Mouse (Mus musculus) heart, adult 2 months (tissue): ENCODE data around the gene Sfn. TPM values are rescaled to one million over a fixed set of nuclear protein-coding genes. Genes with fewer than 3 reads are reported as not detected.

Experiments
- DNase-seq, 2 experiments: peaks; one replicate each; pipeline ENCODE4 v3.0.0; 2021
- H3K27ac ChIP-seq: fragments of 200-600 bp; 2 replicates; pipeline ENCODE4 v1.8.1; 2022
- H3K27me3 ChIP-seq: fragments of 200-500 bp; 2 replicates; pipeline ENCODE4 v1.6.1; 2012; ENCODE audit warnings: mild to moderate bottlenecking, low read length, inconsistent platforms, mixed read lengths; ENCODE audit not compliant: control insufficient read depth, insufficient read depth
- H3K36me3 ChIP-seq: fragments of 200-500 bp; 2 replicates; pipeline ENCODE4 v1.6.1; 2012; ENCODE audit warnings: low read length, inconsistent platforms; ENCODE audit not compliant: control insufficient read depth, insufficient read depth
- H3K4me1 ChIP-seq: fragments of 200-500 bp; 2 replicates; pipeline ENCODE4 v1.6.1; 2011; ENCODE audit warnings: low read length; ENCODE audit not compliant: control insufficient read depth, insufficient read depth
- H3K4me3 ChIP-seq: fragments of 200-600 bp; 2 replicates; pipeline ENCODE4 v1.8.1; 2022
- H3K79me2 ChIP-seq: fragments of 200-500 bp; replicated peaks from 2 replicates; pipeline ENCODE4 v1.6.1; 2012; ENCODE audit warnings: mild to moderate bottlenecking, inconsistent platforms, low read length, moderate library complexity, mixed read lengths; ENCODE audit not compliant: control insufficient read depth, insufficient read depth
- H3K9ac ChIP-seq: fragments of 200-500 bp; 2 replicates; pipeline ENCODE4 v1.6.1; 2012; ENCODE audit warnings: low read depth, mild to moderate bottlenecking, control low read depth, inconsistent platforms, low read length, mixed read lengths
- CTCF ChIP-seq: fragments of 200-600 bp; IDR thresholded peaks from 2 replicates; pipeline ENCODE4 v1.8.1; 2022; ENCODE audit warnings: antibody characterized with exemption, mild to moderate bottlenecking, moderate library complexity
- EP300 ChIP-seq: fragments of 200-500 bp; IDR thresholded peaks from 2 replicates; pipeline ENCODE4 v1.6.1; 2011; ENCODE audit warnings: low read depth, low read length, control low read depth; ENCODE audit not compliant: insufficient read depth
- POLR2A ChIP-seq: fragments of 200-500 bp; IDR thresholded peaks from 2 replicates; pipeline ENCODE4 v1.6.1; 2011; ENCODE audit warnings: mild to moderate bottlenecking, low read depth, low read length, control low read depth; ENCODE audit not compliant: insufficient read depth
- WGBS: fragments of 180-500 bp; shearing (Covaris S2); methylation state at CpG from one replicate; pipeline ENCODE4 v1.1.7; 2018; 5-methylcytosine and 5-hydroxymethylcytosine counted together
- intact Hi-C: fragments of 180-260 bp; cut with DNase I; formaldehyde crosslinking; loops from one replicate; pipeline ENCODE4 v1.15.1; 2025
- polyA plus RNA-seq: library from polyadenylated mRNA; depleted of rRNA; stranded (reverse); fragments of >200 nt; gene quantifications from 2 replicates; pipeline ENCODE4 v1.2.3, GENCODE M21; 2012
- total RNA-seq, 2 experiments: library from RNA; stranded (reverse); gene quantifications; 2 replicates each; pipeline ENCODE4 v1.2.3; 2021

Gene Sfn
- total and polyA plus RNA-seq, 3 experiments, result 1.2 to 2.0 (median 1.2) TPM

DNA sequence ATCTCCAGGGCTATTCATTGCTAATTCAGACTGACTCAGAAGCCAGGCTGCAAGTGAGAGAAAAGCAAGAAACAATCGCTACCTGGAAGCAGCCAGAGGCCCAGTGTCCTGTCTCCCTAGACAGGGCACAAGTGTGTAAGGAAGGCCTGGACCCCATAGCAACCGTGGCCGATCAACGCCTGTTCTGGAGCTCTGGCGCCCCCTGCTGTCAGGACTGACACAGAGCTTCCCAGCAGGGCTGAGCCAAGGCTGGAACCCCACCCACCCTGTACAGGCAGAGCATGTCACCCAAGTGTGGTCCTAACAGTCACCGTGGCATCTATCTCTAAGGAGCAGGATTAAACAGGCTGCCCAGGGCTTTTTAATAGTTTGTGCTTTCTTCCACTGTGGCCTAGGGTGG is 7.8 kb upstream of the Sfn start:
- Histone ChIP-seq H3K27ac (no peak overlapping the region), H3K9ac (no peak overlapping the region), H3K36me3 (no peaks in the 10 kb centered on the region), H3K79me2 (no peaks in the 10 kb centered on the region), H3K27me3 (no peaks in the 10 kb centered on the region), H3K4me3 (no peak overlapping the region), H3K4me1 (peaks cover 2% of the 10 kb centered on the region; the same call in 1 of the 2 replicates)
- peak; percentile 81 to 89 for DNase-seq
- 20% methylated on average over 6 of the region's 6 CpGs for WGBS
- intact Hi-C loops, result loop anchor here (1.0 to 5.0 kb wide), 2 partner anchors 17 to 38 kb away; no protein-coding TSS in a partner anchor
- TF ChIP-seq EP300, result 0 out of 2 replicates have a peak, but pooled peaks have one; percentile 19
- TF ChIP-seq CTCF, result 0 out of 2 replicates have a peak, but pooled peaks have one; percentile 100
- TF ChIP-seq POLR2A, result no peak

DNA sequence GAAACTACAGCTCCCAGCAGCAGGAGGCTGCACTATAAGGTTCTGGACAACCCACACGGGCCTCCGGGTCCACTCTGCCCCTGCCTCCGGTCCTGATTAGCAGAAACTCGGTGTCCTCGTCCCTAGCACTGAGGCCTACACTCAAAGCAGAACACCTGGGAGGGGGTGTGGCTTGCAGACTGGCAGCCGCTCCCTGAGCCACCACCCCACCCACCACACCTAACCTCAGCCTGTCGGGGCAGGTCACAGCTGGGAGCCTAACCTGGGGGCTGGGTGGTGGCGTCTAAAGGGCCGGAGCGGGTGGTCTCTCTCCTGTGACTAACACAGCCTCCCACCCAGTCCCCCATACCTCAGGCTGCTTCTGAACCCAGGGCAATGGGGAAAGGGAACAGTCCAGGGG is 5.3 kb upstream of the Sfn start:
- Histone ChIP-seq H3K9ac (no peak overlapping the region), H3K27me3 (no peaks in the 10 kb centered on the region), H3K4me3 (no peak overlapping the region), H3K4me1 (no peaks in the 10 kb centered on the region), H3K36me3 (no peaks in the 10 kb centered on the region), H3K79me2 (no peaks in the 10 kb centered on the region), H3K27ac (no peak overlapping the region)
- 92% methylated on average over 10 of the region's 10 CpGs for WGBS
- no peak for TF ChIP-seq EP300
- TF ChIP-seq CTCF, result no peak
- TF ChIP-seq POLR2A, result no peak
- DNase-seq, result no peak
- intact Hi-C loops, result no loop called here

DNA sequence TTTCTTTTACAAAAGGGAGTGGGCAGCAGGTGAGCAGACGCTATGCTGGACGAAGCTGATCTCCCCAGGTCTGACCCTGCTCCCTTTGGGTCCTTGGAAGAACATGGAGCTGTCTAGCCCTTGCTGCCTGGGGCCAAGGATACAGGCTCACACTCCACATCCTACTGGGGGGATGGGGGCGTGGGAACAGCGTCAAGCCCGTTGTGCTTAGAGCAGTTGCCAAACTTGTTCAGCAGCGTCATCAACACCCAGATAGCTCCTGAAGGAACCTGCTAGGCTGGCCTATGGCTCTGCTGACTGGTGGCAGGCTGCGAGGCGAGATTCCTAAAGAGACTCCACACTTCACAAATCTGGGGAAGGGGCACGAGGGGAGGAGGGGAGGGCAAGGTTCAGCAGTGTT is 3.4 kb upstream of the Sfn start:
- Histone ChIP-seq H3K4me3 (no peak overlapping the region), H3K9ac (no peak overlapping the region), H3K27me3 (no peaks in the 10 kb centered on the region), H3K36me3 (no peaks in the 10 kb centered on the region), H3K27ac (no peak overlapping the region), H3K4me1 (0 out of 2 replicates have a peak, but pooled peaks cover 1% of the 10 kb centered on the region), H3K79me2 (no peaks in the 10 kb centered on the region)
- intact Hi-C loops, result no loop called here
- TF ChIP-seq EP300 (no peak), CTCF (no peak), POLR2A (no peak)
- WGBS, result 70% methylated on average over 9 of the region's 9 CpGs
- DNase-seq, result no peak

DNA sequence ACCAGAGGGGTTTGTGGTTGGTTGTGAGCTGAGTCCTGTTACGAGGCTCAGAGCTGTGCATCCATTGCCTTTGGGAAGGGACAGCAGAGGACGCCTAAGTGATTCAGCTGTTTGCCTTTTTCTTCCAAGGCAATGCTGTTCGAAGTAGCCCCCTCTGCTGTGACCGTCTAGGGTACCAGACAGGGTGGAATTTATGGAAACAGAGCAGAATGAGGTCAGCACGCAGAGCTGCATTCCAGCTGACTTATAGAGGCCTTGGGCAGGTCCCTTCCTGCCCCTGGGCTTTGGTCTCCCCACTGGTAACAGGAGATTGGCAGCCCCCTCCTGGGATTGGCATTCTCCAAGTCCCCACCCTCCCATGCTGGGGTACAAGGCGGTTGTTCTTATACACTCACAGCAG is 2.9 kb upstream of the Sfn start:
- 81% methylated on average over 6 of the region's 6 CpGs for WGBS
- TF ChIP-seq EP300 (no peak), CTCF (no peak), POLR2A (no peak)
- Histone ChIP-seq H3K79me2 (no peaks in the 10 kb centered on the region), H3K27me3 (no peaks in the 10 kb centered on the region), H3K4me1 (0 out of 2 replicates have a peak, but pooled peaks cover 1% of the 10 kb centered on the region), H3K36me3 (no peaks in the 10 kb centered on the region), H3K9ac (no peak overlapping the region), H3K4me3 (no peak overlapping the region), H3K27ac (no peak overlapping the region)
- no peak for DNase-seq
- intact Hi-C loops, result no loop called here

DNA sequence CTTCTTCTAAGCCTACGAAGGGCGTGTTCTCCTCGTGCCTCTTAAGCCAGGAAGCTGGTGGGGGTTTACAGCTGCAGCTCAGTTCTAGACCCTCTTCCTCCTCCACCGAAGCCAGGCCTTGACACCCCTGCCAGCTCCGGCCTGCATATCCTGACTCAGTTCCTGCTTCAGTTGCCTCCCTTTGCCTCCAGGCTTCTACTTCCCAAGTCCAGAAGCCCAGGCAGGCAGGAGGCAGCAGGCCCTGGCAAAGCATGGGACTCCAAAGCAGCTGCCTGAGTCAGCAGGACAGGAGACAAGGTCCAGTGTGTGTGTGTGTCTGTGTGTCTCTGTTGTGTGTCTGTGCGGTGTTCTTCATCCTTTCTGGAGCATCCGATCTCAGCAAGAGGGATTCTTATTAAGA is 2.2 kb upstream of the Sfn start:
- Histone ChIP-seq H3K4me3 (no peak overlapping the region), H3K9ac (no peak overlapping the region), H3K27ac (no peak overlapping the region), H3K4me1 (0 out of 2 replicates have a peak, but pooled peaks cover 1% of the 10 kb centered on the region), H3K79me2 (no peaks in the 10 kb centered on the region), H3K36me3 (no peaks in the 10 kb centered on the region), H3K27me3 (no peaks in the 10 kb centered on the region)
- TF ChIP-seq CTCF (no peak), EP300 (no peak), POLR2A (no peak)
- 67% methylated on average over 7 of the region's 7 CpGs for whole genome bisulfite sequencing
- DNase-seq, result no peak
- intact Hi-C loops, result no loop called here

DNA sequence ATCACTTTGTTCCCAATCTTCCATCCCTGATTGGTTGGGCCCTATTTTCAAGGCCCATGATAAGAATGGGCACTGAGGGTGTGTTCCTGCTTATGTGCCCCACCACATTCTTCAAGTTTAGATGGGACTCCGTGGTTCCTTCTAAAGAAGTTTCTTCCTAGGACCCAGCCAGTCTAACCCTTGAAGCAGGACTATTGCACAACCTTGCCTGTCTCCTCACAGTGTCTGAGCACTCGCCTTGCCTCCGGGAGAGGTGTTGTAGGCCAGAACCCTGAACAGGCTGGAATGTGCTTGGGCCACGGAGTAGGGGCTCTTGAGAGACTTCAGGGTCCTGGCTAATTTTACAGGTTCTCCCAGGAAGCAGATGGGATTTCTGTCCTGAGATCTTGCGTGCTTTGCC is 1.1 kb upstream of the Sfn start:
- H3K79me2 ChIP-seq, result no peaks in the 10 kb centered on the region
- intact Hi-C loops, result no loop called here
- H3K4me3 ChIP-seq, result no peak overlapping the region
- H3K9ac ChIP-seq, result no peak overlapping the region
- no peak overlapping the region for H3K27ac ChIP-seq
- DNase-seq, result no peak
- WGBS, result 89% methylated on average over 5 of the region's 5 CpGs
- H3K36me3 ChIP-seq, result no peaks in the 10 kb centered on the region
- TF ChIP-seq CTCF, result no peak
- TF ChIP-seq EP300, result no peak
- TF ChIP-seq POLR2A, result no peak
- no peaks in the 10 kb centered on the region for H3K27me3 ChIP-seq
- 0 out of 2 replicates have a peak, but pooled peaks cover 1% of the 10 kb centered on the region for H3K4me1 ChIP-seq
